Mouse (Mus musculus) right cerebral cortex, adult 18-20 months (tissue): ENCODE results near the gene Rnf149.

ENCODE experiments used
- DNase-seq: peaks from one replicate; pipeline ENCODE4 v3.0.0; 2022; ENCODE audit warnings: mixed read lengths

The Rnf149 gene

DNA sequence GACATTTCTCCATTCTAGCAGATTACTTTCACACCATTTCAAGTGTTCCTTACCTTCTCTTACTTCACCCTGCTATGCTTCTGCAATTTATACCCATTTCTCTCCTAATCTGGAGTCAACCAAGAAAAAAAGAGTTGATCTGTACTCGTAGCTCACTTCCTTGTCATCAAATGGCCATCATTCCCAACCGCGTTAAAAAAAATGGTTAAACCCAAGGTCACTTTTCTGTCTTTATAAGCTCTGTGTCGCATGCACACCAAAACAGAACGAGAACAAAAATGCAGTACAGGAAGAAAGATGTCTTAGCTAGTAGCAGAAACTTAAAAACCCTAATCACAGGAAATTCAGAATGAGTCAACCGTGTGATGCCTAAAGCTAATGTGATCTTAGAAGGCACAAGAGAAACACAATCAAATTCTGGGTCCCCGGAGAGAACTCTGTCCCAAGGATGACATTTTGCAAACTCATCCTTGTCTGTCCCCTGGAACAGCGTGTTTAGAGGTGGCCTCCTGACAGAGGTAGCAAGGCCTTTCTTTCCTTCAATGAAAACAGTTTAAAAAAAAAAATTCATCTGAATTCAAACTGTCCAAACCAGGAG lies 1.3 kb downstream of the Rnf149 start:
- DNase-seq = no peak

DNA sequence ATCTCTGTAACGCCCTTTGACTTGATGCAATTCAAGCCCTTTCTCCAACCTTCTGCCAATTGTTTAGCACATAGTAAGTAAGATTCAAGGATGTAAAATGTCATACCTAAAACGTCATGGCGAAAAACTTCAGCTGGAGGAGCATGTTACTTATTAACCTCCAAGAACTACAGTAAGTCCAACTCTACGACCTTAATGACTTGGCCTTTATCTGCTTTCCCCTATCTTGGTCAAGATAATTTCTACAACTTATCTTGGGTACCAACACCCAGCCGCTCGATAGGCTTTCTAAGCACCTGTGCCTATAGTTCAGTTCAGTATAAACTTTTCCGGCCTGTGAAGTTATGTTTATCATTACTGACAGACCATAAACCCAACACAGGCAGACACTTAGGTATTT lies 3.3 kb downstream of the Rnf149 start:
- DNase-seq = no peak

- no peak for DNase-seq
Measured at GRCm38 (mm10) chr1:39571653-39572052, 5.6 kb downstream of the Rnf149 start.

GRCm38 (mm10) chr1:39568079-39568478 lies 9.1 kb downstream of the Rnf149 start:
- DNase-seq = no peak

DNA sequence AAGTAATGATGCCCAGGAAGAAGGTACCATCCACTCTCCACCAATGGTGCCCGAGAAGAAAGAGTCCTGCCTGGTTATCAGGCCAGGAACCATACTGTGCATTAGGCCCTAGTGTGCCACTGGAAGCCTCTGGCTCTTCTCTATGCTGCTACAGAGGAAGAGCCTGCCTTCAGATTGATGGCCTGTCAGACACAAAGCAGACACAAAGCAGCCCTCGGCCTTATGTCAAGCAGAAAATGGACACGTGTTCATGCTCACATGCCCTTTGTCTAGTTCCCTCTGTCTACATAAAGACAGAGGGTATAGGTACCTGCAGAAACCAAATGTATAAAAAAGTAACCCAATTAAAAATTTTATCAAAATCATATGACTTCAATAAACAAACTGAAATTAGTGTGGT lies 12.6 kb downstream of the Rnf149 start:
- DNase-seq = no peak

GRCm38 (mm10) chr1:39563161-39563560 lies 14.0 kb downstream of the Rnf149 start:
- DNase-seq = no peak

DNA sequence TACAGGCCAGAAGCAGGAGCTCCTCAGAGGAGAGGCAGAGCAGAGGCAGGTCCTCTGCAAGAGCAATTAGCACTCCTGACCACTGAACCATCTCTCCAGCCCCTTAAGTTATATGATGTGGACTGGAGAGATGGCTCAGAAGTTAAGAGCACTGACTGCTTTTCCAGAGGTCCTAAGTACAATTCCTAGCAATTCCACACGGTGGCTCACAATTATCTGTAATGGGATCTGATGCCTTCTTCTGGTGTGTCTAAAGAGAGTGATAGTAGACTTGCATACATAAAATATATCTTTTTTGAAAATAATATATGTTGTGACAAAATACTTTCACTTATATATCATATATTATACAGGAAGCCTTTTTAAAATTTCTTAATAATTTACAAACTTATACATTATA lies 15.3 kb downstream of the Rnf149 start:
- DNase-seq = no peak

GRCm38 (mm10) chr1:39559009-39559408 lies 18.2 kb downstream of the Rnf149 start:
- DNase-seq = no peak

GRCm38 (mm10) chr1:39555556-39556415 lies 21.4 kb downstream of the Rnf149 start:
- DNase-seq = peak; percentile 91

DNA sequence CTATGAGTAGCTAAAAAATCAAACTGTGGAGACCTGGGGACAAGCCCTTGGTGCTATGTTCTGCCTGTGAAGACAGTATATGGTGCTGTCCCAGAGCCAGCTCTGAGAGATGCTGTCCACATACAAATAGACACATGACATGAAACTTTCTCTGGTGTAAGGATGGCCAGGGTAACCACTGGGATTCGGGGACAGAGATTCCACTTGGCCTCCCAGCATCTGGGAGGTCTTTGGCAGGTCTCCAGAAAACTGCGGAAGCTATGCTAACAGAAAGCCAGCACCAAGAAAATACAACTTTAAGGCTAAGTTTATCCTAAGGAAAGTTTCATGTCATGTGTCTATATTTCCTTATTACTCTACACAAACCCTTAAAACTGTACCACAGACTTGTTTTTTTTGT lies 27.4 kb downstream of the Rnf149 start:
- DNase-seq = no peak

GRCm38 (mm10) chr1:39547238-39547637 lies 30.0 kb downstream of the Rnf149 start:
- DNase-seq = no peak

DNA sequence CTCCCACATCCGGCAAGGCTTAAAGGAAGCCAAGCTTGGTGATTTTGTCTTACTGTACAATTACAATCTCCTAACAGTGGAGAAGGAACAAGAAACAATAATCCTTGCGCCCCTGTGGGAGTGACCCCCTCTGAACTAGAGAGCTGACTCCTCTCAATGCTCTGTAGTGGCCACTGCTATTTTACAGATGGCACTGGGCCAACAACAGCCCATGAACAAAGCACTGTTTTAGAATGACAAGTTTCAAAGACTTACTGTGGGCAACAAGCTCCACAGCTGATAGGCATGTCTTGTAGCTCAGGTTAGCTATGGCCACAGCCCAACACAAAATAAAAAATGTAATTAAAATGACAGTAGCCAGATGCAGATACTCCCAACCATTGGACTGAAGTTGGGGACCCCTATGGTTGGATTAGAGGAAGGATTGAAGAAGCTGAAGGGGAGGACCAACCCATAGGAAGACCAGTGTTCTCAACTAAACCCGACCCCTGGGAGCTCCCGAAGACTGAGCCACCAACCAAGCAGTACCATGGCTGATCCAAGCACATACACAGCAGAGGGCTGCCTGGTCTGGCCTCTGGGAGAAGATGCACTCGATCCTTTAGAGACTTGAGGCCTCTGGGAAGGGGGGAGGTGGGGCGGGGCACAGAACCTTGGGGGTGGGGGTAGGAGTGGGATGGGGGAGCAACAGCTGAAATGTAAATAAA lies 30.9 kb downstream of the Rnf149 start:
- DNase-seq = no peak

DNA sequence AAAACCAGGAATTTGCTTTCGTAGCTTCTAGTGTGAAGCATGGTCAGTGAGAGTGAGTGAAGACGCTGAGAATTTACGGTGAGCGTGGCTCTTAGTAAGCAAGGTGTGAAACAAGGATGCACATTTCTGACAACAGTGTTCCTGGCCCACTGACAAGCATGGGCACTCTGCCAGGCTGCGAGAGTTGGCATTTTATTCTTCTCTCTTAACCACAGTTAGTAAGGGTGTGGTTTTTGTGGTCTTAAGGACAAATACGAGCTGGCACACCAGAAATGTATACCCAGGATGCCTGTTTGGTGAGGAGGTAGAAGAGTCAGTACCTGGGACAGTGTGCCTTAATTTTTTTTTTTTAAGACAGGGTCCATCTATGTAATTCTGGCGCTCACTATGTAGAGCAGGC lies 31.6 kb downstream of the Rnf149 start:
- no peak for DNase-seq

DNA sequence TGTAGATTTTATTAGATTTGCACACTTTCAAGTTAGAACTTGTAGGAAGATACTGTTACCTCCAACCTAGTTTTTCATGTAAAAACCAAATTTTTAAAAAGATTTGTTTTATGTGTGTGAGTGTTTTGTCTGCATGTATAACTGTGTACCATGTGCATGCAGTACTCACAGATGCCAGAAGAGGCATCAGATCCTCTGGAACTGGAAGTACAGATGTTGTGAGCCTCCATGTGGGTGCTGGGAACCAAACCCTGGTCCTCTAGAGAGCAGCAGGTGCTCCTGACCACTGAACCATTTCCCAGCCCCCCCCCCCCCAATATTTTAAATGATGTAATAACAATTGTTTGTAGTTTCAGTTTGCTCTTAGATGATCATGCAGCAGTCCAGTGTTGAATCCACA lies 36.6 kb downstream of the Rnf149 start:
- no peak for DNase-seq

DNA sequence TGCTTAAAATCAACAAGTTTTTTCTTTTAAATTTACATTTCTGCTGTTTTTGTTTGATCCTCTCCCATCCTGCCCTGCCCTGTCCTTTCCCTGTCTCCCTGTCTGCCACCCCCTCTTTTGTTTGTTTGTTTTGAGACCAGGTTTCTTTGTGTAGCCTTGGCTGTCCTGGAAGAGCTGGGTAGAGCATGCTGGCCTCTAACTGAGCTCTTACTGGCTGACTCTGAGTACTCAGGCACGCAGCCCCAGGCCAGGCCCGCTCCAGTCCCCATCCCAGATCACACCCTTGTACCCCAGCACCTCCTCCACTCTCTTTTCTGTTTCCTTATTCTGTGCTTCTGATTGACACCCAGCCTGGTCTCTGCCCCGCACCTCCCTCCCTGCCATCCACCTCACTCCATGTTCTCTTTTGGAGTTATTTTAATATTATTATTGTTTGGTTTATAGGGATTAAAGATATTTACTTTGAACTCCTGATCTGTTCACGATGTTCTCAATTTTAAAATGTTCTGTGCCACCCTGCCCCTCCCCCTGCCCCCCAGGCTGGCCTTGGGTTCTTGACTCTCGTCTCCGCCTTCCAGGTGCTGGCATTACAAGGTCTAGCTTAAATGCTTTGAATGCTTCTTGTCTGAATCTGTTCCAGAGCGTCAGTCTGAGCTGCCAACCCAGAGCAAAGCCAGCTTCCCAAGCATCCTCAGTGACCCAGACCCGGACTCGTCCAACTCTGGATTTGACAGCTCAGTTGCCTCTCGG lies 39.4 kb downstream of the Rnf149 start:
- no peak for DNase-seq

- DNase-seq = no peak
Measured at GRCm38 (mm10) chr1:39536701-39537100, 40.5 kb downstream of the Rnf149 start.

- DNase-seq = peak; percentile 98
Measured at GRCm38 (mm10) chr1:39535515-39536311, 41.5 kb downstream of the Rnf149 start.

- DNase-seq = no peak
Measured at GRCm38 (mm10) chr1:39534831-39535230, 42.4 kb downstream of the Rnf149 start, which contains the start of gene Cnot11. TSS of gene Cnot11 (plus strand) at chr1:39534992.

GRCm38 (mm10) chr1:39533917-39534316 lies 43.3 kb downstream of the Rnf149 start:
- no peak for DNase-seq

DNA sequence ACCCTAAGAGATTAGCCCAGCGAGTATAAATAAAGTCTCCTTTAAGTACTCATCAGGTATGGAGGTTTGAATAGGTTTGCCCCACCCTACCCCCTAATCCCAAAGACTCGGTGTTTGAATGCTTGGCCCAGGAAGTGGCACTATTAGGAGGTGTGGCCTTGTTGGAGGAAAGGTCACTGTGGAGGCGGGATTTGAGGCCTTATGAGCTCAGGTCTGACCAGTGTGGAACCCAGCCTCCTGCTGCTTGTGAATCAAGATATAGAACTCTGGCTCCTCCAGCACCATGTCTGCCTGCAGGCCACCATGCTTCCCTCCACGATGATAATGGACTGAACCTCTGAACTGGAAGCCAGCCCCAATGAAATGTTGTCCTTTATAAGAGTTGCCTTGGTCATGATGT lies 46.2 kb downstream of the Rnf149 start:
- no peak for DNase-seq

- peak; percentile 75 for DNase-seq
Measured at GRCm38 (mm10) chr1:39530258-39530943, 46.8 kb downstream of the Rnf149 start.

- no peak for DNase-seq
Measured at GRCm38 (mm10) chr1:39528319-39528718, 48.9 kb downstream of the Rnf149 start.
